In genomic region chr3:20509192-20509591, GRCm38 (mm10) we compare ENCODE assay signal across 7 mouse cellular contexts.
DNase-seq lines count a peak whose midpoint lies in the region; ATAC-seq lines count a peak whose summit lies in the region.

No protein-coding gene starts in this region.

- WGBS in intestine, embryonic 16.5 days, result 0% methylated on average over 2 of the region's 2 CpGs
- 0% methylated on average over 2 of the region's 2 CpGs for WGBS in midbrain, embryonic 12.5 days

- no peak overlapping the region for H3K9ac ChIP-seq in intestine, embryonic 16.5 days (ENCODE audit: low read depth, low read length)
- H3K9ac ChIP-seq in midbrain, embryonic 12.5 days (replicated peaks), result no peak overlapping the region

- intact Hi-C loops in left cerebral cortex, postnatal 10 days (cut with DNase I), result loop anchor here (10.0 kb wide), 1 partner anchor 254 kb away; no protein-coding TSS in a partner anchor

- ATAC-seq in intestine, embryonic 16.5 days, result peak; percentile 67
- ATAC-seq in midbrain, embryonic 12.5 days (ENCODE audit: low FRiP score, low read depth), result peak; percentile 87

- no peak overlapping the region for H3K27ac ChIP-seq in intestine, embryonic 16.5 days (ENCODE audit: low read length)
- no peak overlapping the region for H3K27ac ChIP-seq in midbrain, embryonic 12.5 days (replicated peaks)

- H3K4me2 ChIP-seq in intestine, embryonic 16.5 days (ENCODE audit: low read depth, low read length), result no peak overlapping the region
- no peak overlapping the region for H3K4me2 ChIP-seq in midbrain, embryonic 12.5 days (replicated peaks)

- peak; percentile 84 for DNase-seq in ZHBTc4 (ENCODE audit: low read depth, low spot score)
- DNase-seq in cerebellum, postnatal 10 days, result peak; percentile 92
- peak; percentile 59 for DNase-seq in gastrocnemius, adult 18-20 months (ENCODE audit: low spot score)
- DNase-seq in left cerebral cortex, postnatal 10 days (ENCODE audit: extremely low spot score in 1 of 2, low spot score in 2 of 2), result peak; percentile 31 to 76
- peak; percentile 14 to 58 for DNase-seq in spleen, adult 18-20 months

- no peak overlapping the region for H3K4me3 ChIP-seq in intestine, embryonic 16.5 days (ENCODE audit: low read length)
- no peak overlapping the region for H3K4me3 ChIP-seq in midbrain, embryonic 12.5 days

- no peaks in the 10 kb centered on the region for H3K4me1 ChIP-seq in intestine, embryonic 16.5 days (ENCODE audit: control insufficient read depth, insufficient read depth, low read length)
- H3K4me1 ChIP-seq in midbrain, embryonic 12.5 days, result no peaks in the 10 kb centered on the region

- H3K36me3 ChIP-seq in intestine, embryonic 16.5 days (ENCODE audit: control insufficient read depth, insufficient read depth, low read length), result no peaks in the 10 kb centered on the region
- H3K36me3 ChIP-seq in midbrain, embryonic 12.5 days, result no peaks in the 10 kb centered on the region

- H3K9me3 ChIP-seq in intestine, embryonic 16.5 days (ENCODE audit: control insufficient read depth, low read length), result no peaks in the 10 kb centered on the region
- no peaks in the 10 kb centered on the region for H3K9me3 ChIP-seq in midbrain, embryonic 12.5 days

- H3K27me3 ChIP-seq in intestine, embryonic 16.5 days (replicated peaks; ENCODE audit: control insufficient read depth, insufficient read depth, low read length), result no peaks in the 10 kb centered on the region
- H3K27me3 ChIP-seq in midbrain, embryonic 12.5 days, result no peaks in the 10 kb centered on the region

Comparison
In these comparisons a context has a peak if more than half of its experiments do, and no peak if none do; other contexts are left out.
1. DNase-seq: peak in every context shown above with its lines; median percentile 92 in cerebellum, postnatal 10 days; 84 in ZHBTc4; 59 in gastrocnemius, adult 18-20 months; 54 in left cerebral cortex, postnatal 10 days; 36 in spleen, adult 18-20 months.